Mouse (Mus musculus): ENCODE data around the gene Dlx5. TPM values are rescaled to one million over a fixed set of nuclear protein-coding genes. Genes with fewer than 3 reads are reported as not detected.

Gene Dlx5
- total and polyA plus RNA-seq, 3 experiments = not detected

- no peak for DNase-seq (ENCODE audit: extremely low read depth)
- no peak overlapping the region for H3K27ac ChIP-seq (ENCODE audit: insufficient read depth, low read depth)
- no peaks in the 10 kb centered on the region for H3K36me3 ChIP-seq (replicated peaks in 1 of 2; ENCODE audit: control insufficient read depth in 1 of 2, insufficient read depth in 1 of 2, low read length in 1 of 2)
- H3K4me2 ChIP-seq (ENCODE audit: insufficient read depth, low read depth, poor library complexity, severe bottlenecking) = no peak overlapping the region
- no peak overlapping the region for H3K4me3 ChIP-seq (replicated peaks in 1 of 3; ENCODE audit: low read depth in 2 of 3, low read length in 2 of 3, poor library complexity in 1 of 3)
- no peaks in the 10 kb centered on the region for H3K27me3 ChIP-seq (replicated peaks)
- no peaks in the 10 kb centered on the region for H3K4me1 ChIP-seq (ENCODE audit: control insufficient read depth in 1 of 2, insufficient read depth in 2 of 2)
- H3K79me2 ChIP-seq (replicated peaks; ENCODE audit: control insufficient read depth, extremely low read depth, insufficient read depth, poor library complexity, severe bottlenecking) = no peaks in the 10 kb centered on the region
- TF ChIP-seq HCFC1 (IDR thresholded peaks at IDR 0.05; ENCODE audit: low read depth, low read length) = no peak
- TF ChIP-seq CHD2 (IDR thresholded peaks at IDR 0.05; ENCODE audit: low read length) = no peak
- TF ChIP-seq USF2 (conservative IDR thresholded peaks at IDR 0.05; ENCODE audit: low read depth, low read length) = no peak
- no peak for TF ChIP-seq TCF12 (IDR thresholded peaks at IDR 0.05; ENCODE audit: low read depth, low read length)
- no peak for TF ChIP-seq MAX (IDR thresholded peaks at IDR 0.05; ENCODE audit: low read length)
- TF ChIP-seq ELF1 (IDR thresholded peaks at IDR 0.05; ENCODE audit: low read depth, low read length) = no peak
- no peak for TF ChIP-seq GABPA (IDR thresholded peaks at IDR 0.05; ENCODE audit: insufficient replicate concordance, low read depth, low read length)
- TF ChIP-seq ZMIZ1 (IDR thresholded peaks at IDR 0.05; ENCODE audit: low read depth, low read length) = no peak
- no peak for TF ChIP-seq IRF4 (IDR thresholded peaks at IDR 0.05; ENCODE audit: low read depth, low read length)
- no peak for TF ChIP-seq MYC (IDR thresholded peaks at IDR 0.05; ENCODE audit: low read depth, low read length)
- no peak for TF ChIP-seq POLR2A (IDR thresholded peaks at IDR 0.05; ENCODE audit: low read depth, low read length)
- no peaks in the 10 kb centered on the region for H3K9me3 ChIP-seq (replicated peaks; ENCODE audit: low read length)
- dilution Hi-C loops (cut with MboI; ENCODE audit: extremely low pct_ligation_motif_present, extremely low pct_unique_long_range_greater_than_20kb, low sequenced_read_pairs) (no loop called here), in situ Hi-C loops (cut with MboI; ENCODE audit: low pct_ligation_motif_present, low pct_unique_long_range_greater_than_20kb, low sequenced_read_pairs) (no loop called here)
- no peak overlapping the region for H3K9ac ChIP-seq (ENCODE audit: insufficient read depth, low read depth)
These were observed 48.6 kb downstream of the Dlx5 start for GRCm38 (mm10) chr6:6833301-6833700.

GRCm38 (mm10) chr6:6830446-6830845 is 51.4 kb downstream of the Dlx5 start:
- no peaks in the 10 kb centered on the region for H3K79me2 ChIP-seq (replicated peaks; ENCODE audit: control insufficient read depth, extremely low read depth, insufficient read depth, poor library complexity, severe bottlenecking)
- H3K27ac ChIP-seq (ENCODE audit: insufficient read depth, low read depth) = no peak overlapping the region
- peaks cover 8 to 16% of the 10 kb centered on the region in 2 experiments for H3K4me1 ChIP-seq (ENCODE audit: control insufficient read depth in 1 of 2, insufficient read depth in 2 of 2)
- no peak overlapping the region for H3K9ac ChIP-seq (ENCODE audit: insufficient read depth, low read depth)
- H3K36me3 ChIP-seq (replicated peaks in 1 of 2; ENCODE audit: control insufficient read depth in 1 of 2, insufficient read depth in 1 of 2, low read length in 1 of 2) = no peaks in the 10 kb centered on the region
- H3K4me2 ChIP-seq (ENCODE audit: insufficient read depth, low read depth, poor library complexity, severe bottlenecking) = no peak overlapping the region
- no peak for TF ChIP-seq ZKSCAN1 (IDR thresholded peaks at IDR 0.05; ENCODE audit: borderline replicate concordance, low read depth, low read length)
- no peak for TF ChIP-seq ZMIZ1 (IDR thresholded peaks at IDR 0.05; ENCODE audit: low read depth, low read length)
- TF ChIP-seq POLR2AphosphoS2 (IDR thresholded peaks at IDR 0.05; ENCODE audit: low read depth, low read length) = no peak
- TF ChIP-seq USF2 (conservative IDR thresholded peaks at IDR 0.05; ENCODE audit: low read depth, low read length) = no peak
- TF ChIP-seq MAZ (IDR thresholded peaks at IDR 0.05; ENCODE audit: low read depth, low read length) = no peak
- TF ChIP-seq ELF1 (IDR thresholded peaks at IDR 0.05; ENCODE audit: low read depth, low read length) = no peak
- no peak for TF ChIP-seq EP300 (IDR thresholded peaks at IDR 0.05; ENCODE audit: low read length)
- no peak for TF ChIP-seq TBP (conservative IDR thresholded peaks at IDR 0.05; ENCODE audit: low read depth, low read length)
- no peak for TF ChIP-seq SIN3A (IDR thresholded peaks at IDR 0.05; ENCODE audit: low read length)
- TF ChIP-seq RAD21 (IDR thresholded peaks at IDR 0.05; ENCODE audit: low read depth, low read length) = no peak
- H3K9me3 ChIP-seq (replicated peaks; ENCODE audit: low read length) = no peaks in the 10 kb centered on the region
- DNase-seq (ENCODE audit: extremely low read depth) = no peak
- dilution Hi-C loops (cut with MboI; ENCODE audit: extremely low pct_ligation_motif_present, extremely low pct_unique_long_range_greater_than_20kb, low sequenced_read_pairs) (no loop called here), in situ Hi-C loops (cut with MboI; ENCODE audit: low pct_ligation_motif_present, low pct_unique_long_range_greater_than_20kb, low sequenced_read_pairs) (no loop called here)
- no peaks in the 10 kb centered on the region for H3K27me3 ChIP-seq (replicated peaks)
- no peak overlapping the region for H3K4me3 ChIP-seq (replicated peaks in 1 of 3; ENCODE audit: low read depth in 2 of 3, low read length in 2 of 3, poor library complexity in 1 of 3)

Other genes starting within 250 kb of the Dlx5 start
- gene Dlx6, start 18.8 kb downstream of the Dlx5 start, total RNA-seq (2012; rRNA removed) = not detected in 2 replicates
- gene Dlx6, start 18.8 kb downstream of the Dlx5 start, total RNA-seq (2014; rRNA removed) = not detected in 2 replicates
- gene Dlx6, start 18.8 kb downstream of the Dlx5 start, polyA plus RNA-seq (2012; ENCODE audit: insufficient read length, low read depth) = not detected in 2 replicates
- gene Sdhaf3, start 73.9 kb upstream of the Dlx5 start, total RNA-seq (2012; rRNA removed) = 5.9 and 6.0 TPM in 2 replicates
- 11.6 and 12.8 TPM in 2 replicates for gene Sdhaf3, start 73.9 kb upstream of the Dlx5 start, total RNA-seq (2014; rRNA removed)
- gene Sdhaf3, start 73.9 kb upstream of the Dlx5 start, polyA plus RNA-seq (2012; ENCODE audit: insufficient read length, low read depth) = 8.8 and 10.0 TPM in 2 replicates

Data from CH12.LX (cell line).